Mouse (Mus musculus): ENCODE measurements around the gene Trim40. TPM values are rescaled to one million over a fixed set of nuclear protein-coding genes. Genes with fewer than 3 reads are reported as not detected.

Trim40 gene
- polyA plus RNA-seq, 1 experiment from 2014 or later: 2.3 TPM

GRCm38 (mm10) chr17:36869955-36870810 lies 19.7 kb downstream of the Trim40 start:
- no peak overlapping the region for H3K27ac ChIP-seq (ENCODE audit: low read length)
- no peaks in the 10 kb centered on the region for H3K36me3 ChIP-seq (ENCODE audit: control insufficient read depth, insufficient read depth, low read length)
- H3K4me2 ChIP-seq (ENCODE audit: low read depth, low read length): no peak overlapping the region
- peaks cover 4% of the 10 kb centered on the region; the same call in 1 of the 2 replicates for H3K27me3 ChIP-seq (replicated peaks; ENCODE audit: control insufficient read depth, insufficient read depth, low read length)
- no peak overlapping the region for H3K4me3 ChIP-seq (ENCODE audit: low read length)
- 0 out of 2 replicates have a peak overlapping the region, but pooled peaks have one; percentile 24 for H3K9ac ChIP-seq (ENCODE audit: low read depth, low read length)
- no peak for ATAC-seq
- WGBS: 68% methylated on average over 25 of the region's 25 CpGs
- 0 out of 2 replicates have a peak, but pooled peaks cover 4% of the 10 kb centered on the region for H3K4me1 ChIP-seq (ENCODE audit: control insufficient read depth, insufficient read depth, low read length)
- no peaks in the 10 kb centered on the region for H3K9me3 ChIP-seq (ENCODE audit: control insufficient read depth, low read length)

DNA sequence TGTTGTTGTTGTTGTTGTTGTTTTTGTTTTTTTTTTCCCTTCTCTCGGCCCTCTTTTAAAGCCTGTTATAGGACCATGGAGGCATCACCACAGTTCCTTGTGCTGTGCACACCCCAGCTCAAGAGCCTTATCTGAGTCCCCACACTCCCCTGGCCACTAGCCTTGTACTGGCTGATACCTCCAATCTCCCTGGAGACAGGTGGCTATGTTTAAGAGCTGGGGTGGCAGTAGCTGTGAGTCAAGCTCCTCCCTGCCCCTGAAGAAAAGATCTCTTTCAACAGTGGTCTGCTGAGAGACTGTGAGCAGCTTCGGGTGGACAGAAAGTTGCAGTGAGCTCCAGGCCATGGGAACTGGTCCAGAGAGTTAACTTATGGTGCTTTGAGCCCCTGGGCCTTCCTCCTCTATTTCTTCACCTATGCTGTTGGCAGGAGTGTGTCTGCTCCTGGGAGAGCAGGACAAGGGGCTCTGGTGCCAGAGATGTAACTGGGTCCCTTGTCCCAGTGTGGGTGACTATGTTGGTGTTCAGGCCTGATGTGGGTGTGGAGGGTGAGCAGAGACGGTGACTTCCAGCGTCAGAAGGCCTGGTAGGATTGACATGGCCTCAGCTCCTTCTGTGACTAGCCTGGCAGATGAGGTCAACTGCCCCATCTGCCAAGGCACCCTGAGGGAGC lies 20.5 kb downstream of the Trim40 start, which contains the start of gene Trim10:
Gene Trim10 (plus strand): TSS at position 291 of the 671 bp plus-strand sequence.
- Histone ChIP-seq H3K27me3 (replicated peaks; ENCODE audit: control insufficient read depth, insufficient read depth, low read length) (peaks cover 4% of the 10 kb centered on the region; the same call in 1 of the 2 replicates), H3K9me3 (ENCODE audit: control insufficient read depth, low read length) (no peaks in the 10 kb centered on the region), H3K27ac (ENCODE audit: low read length) (no peak within 1 kb of the TSS), H3K36me3 (ENCODE audit: control insufficient read depth, insufficient read depth, low read length) (no peaks in the 10 kb centered on the region), H3K4me3 (ENCODE audit: low read length) (no peak within 1 kb of the TSS), H3K4me2 (ENCODE audit: low read depth, low read length) (no peak within 1 kb of the TSS), H3K9ac (ENCODE audit: low read depth, low read length) (0 out of 2 replicates have a peak within 1 kb of the TSS, but pooled peaks have one; percentile 24), H3K4me1 (ENCODE audit: control insufficient read depth, insufficient read depth, low read length) (0 out of 2 replicates have a peak, but pooled peaks cover 4% of the 10 kb centered on the region)
- 71% methylated on average over 4 of the region's 4 CpGs for WGBS
- peak; percentile 55 for ATAC-seq

GRCm38 (mm10) chr17:36868836-36869235 lies 21.1 kb downstream of the Trim40 start:
- Histone ChIP-seq H3K36me3 (ENCODE audit: control insufficient read depth, insufficient read depth, low read length) (no peaks in the 10 kb centered on the region), H3K4me2 (ENCODE audit: low read depth, low read length) (no peak overlapping the region), H3K9ac (ENCODE audit: low read depth, low read length) (no peak overlapping the region), H3K4me1 (ENCODE audit: control insufficient read depth, insufficient read depth, low read length) (0 out of 2 replicates have a peak, but pooled peaks cover 4% of the 10 kb centered on the region), H3K4me3 (ENCODE audit: low read length) (no peak overlapping the region), H3K27me3 (replicated peaks; ENCODE audit: control insufficient read depth, insufficient read depth, low read length) (peaks cover 4% of the 10 kb centered on the region; the same call in 1 of the 2 replicates), H3K9me3 (ENCODE audit: control insufficient read depth, low read length) (no peaks in the 10 kb centered on the region), H3K27ac (ENCODE audit: low read length) (no peak overlapping the region)
- ATAC-seq: no peak
- WGBS: 83% methylated on average over 2 of the region's 2 CpGs

GRCm38 (mm10) chr17:36866719-36867527 lies 23.0 kb downstream of the Trim40 start, which contains the start of gene Trim15:
Gene Trim15 (minus strand): TSS chr17:36867210.
- H3K27ac ChIP-seq (ENCODE audit: low read length): peak within 1 kb of the TSS; percentile 85

DNA sequence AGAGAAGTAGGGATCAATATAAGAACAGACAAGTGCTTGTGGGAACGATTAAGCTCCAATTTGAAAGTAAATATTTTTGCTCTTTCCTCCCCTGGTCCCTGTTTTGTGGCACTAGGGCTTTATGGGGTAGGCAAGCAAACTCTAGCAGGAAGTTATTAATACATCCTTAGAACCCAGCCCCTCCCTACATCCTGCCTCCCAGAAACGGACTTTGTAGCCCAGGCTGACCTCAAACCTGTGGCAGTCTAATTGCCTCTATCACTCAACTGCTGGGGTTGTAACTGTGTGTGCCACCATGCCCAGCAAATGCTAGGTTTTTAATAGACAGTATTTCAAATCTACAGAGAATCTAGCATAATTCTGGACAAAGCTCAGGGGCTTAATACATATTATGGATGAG lies 28.2 kb downstream of the Trim40 start:
- no peaks in the 10 kb centered on the region for H3K9me3 ChIP-seq (ENCODE audit: control insufficient read depth, low read length)
- no peak overlapping the region for H3K9ac ChIP-seq (ENCODE audit: low read depth, low read length)
- peak; percentile 87 for ATAC-seq
- WGBS: 33% methylated on average over 2 of the region's 2 CpGs
- H3K36me3 ChIP-seq (ENCODE audit: control insufficient read depth, insufficient read depth, low read length): peaks cover 2% of the 10 kb centered on the region; the same call in 1 of the 2 replicates
- no peak overlapping the region for H3K4me2 ChIP-seq (ENCODE audit: low read depth, low read length)
- H3K27ac ChIP-seq (ENCODE audit: low read length): no peak overlapping the region
- 0 out of 2 replicates have a peak, but pooled peaks cover 9% of the 10 kb centered on the region for H3K4me1 ChIP-seq (ENCODE audit: control insufficient read depth, insufficient read depth, low read length)
- no peaks in the 10 kb centered on the region for H3K27me3 ChIP-seq (replicated peaks; ENCODE audit: control insufficient read depth, insufficient read depth, low read length)
- H3K4me3 ChIP-seq (ENCODE audit: low read length): no peak overlapping the region

More at GRCm38 (mm10) chr17:36866719-36867527, 23.0 kb downstream of the Trim40 start, which contains the start of gene Trim15:
- Histone ChIP-seq H3K27me3 (replicated peaks; ENCODE audit: control insufficient read depth, insufficient read depth, low read length) (peaks cover 4% of the 10 kb centered on the region; the same call in 1 of the 2 replicates), H3K4me1 (ENCODE audit: control insufficient read depth, insufficient read depth, low read length) (0 out of 2 replicates have a peak, but pooled peaks cover 4% of the 10 kb centered on the region), H3K4me3 (ENCODE audit: low read length) (peak within 1 kb of the TSS; percentile 50), H3K9me3 (ENCODE audit: control insufficient read depth, low read length) (no peaks in the 10 kb centered on the region), H3K9ac (ENCODE audit: low read depth, low read length) (peak within 1 kb of the TSS; percentile 72), H3K36me3 (ENCODE audit: control insufficient read depth, insufficient read depth, low read length) (no peaks in the 10 kb centered on the region), H3K4me2 (ENCODE audit: low read depth, low read length) (peak within 1 kb of the TSS; percentile 57)
- peak; percentile 97 for ATAC-seq
- WGBS: 8% methylated on average over 29 of the region's 29 CpGs

GRCm38 (mm10) chr17:36858181-36858580 lies 31.7 kb downstream of the Trim40 start:
- Histone ChIP-seq H3K36me3 (ENCODE audit: control insufficient read depth, insufficient read depth, low read length) (peaks cover 10% of the 10 kb centered on the region), H3K4me3 (ENCODE audit: low read length) (no peak overlapping the region), H3K27me3 (replicated peaks; ENCODE audit: control insufficient read depth, insufficient read depth, low read length) (no peaks in the 10 kb centered on the region), H3K4me1 (ENCODE audit: control insufficient read depth, insufficient read depth, low read length) (0 out of 2 replicates have a peak, but pooled peaks cover 7% of the 10 kb centered on the region), H3K9me3 (ENCODE audit: control insufficient read depth, low read length) (no peaks in the 10 kb centered on the region), H3K27ac (ENCODE audit: low read length) (no peak overlapping the region), H3K9ac (ENCODE audit: low read depth, low read length) (no peak overlapping the region), H3K4me2 (ENCODE audit: low read depth, low read length) (no peak overlapping the region)
- WGBS: 93% methylated on average over 3 of the region's 3 CpGs
- no peak for ATAC-seq

DNA sequence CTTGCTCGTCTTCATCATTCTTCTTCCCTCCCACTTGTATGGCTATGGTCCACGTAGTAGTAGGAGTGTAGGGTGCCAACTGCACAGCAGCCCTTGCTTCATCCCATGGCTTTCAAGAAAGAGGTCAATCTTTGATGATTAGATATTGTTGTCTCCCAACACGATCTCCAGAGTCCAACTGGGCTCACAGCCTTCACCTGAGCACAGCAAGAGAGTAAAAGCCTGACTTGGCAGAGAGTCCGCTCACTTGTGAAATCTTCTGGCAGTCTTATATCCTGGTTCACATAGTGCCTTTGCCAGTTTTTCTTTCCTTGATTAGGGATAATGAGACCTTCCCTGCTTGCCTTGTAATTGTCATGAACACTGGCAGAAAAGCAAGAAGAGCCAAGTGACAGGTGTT lies 33.7 kb downstream of the Trim40 start:
- Histone ChIP-seq H3K27ac (ENCODE audit: low read length) (no peak overlapping the region), H3K4me1 (ENCODE audit: control insufficient read depth, insufficient read depth, low read length) (peaks cover 8% of the 10 kb centered on the region), H3K36me3 (ENCODE audit: control insufficient read depth, insufficient read depth, low read length) (peaks cover 10% of the 10 kb centered on the region), H3K9ac (ENCODE audit: low read depth, low read length) (no peak overlapping the region), H3K4me3 (ENCODE audit: low read length) (no peak overlapping the region), H3K27me3 (replicated peaks; ENCODE audit: control insufficient read depth, insufficient read depth, low read length) (no peaks in the 10 kb centered on the region), H3K4me2 (ENCODE audit: low read depth, low read length) (no peak overlapping the region), H3K9me3 (ENCODE audit: control insufficient read depth, low read length) (no peaks in the 10 kb centered on the region)
- WGBS: 92% methylated on average over 4 of the region's 4 CpGs
- ATAC-seq: no peak

DNA sequence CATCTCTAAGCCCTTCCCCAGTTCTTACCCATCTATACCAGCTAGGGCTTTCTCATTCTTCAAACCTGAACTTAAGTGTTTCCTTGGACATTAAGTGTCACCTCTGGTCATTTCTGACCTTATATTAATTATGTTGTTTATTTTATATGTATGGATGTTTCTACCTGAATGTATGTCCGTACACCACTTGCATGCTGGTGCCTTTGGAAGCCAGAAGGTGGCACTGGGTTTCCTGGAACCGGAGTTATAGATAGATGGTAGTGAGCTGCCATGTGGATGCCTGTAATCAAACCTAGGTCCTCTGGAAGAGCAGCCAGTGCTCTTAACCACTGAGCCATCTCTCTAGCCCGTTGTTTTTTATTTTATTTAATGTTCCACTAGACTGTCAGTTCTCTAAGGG lies 34.4 kb downstream of the Trim40 start:
- Histone ChIP-seq H3K27me3 (replicated peaks; ENCODE audit: control insufficient read depth, insufficient read depth, low read length) (no peaks in the 10 kb centered on the region), H3K36me3 (ENCODE audit: control insufficient read depth, insufficient read depth, low read length) (peaks cover 10% of the 10 kb centered on the region), H3K4me3 (ENCODE audit: low read length) (no peak overlapping the region), H3K9ac (ENCODE audit: low read depth, low read length) (no peak overlapping the region), H3K4me2 (ENCODE audit: low read depth, low read length) (no peak overlapping the region), H3K27ac (ENCODE audit: low read length) (no peak overlapping the region), H3K9me3 (ENCODE audit: control insufficient read depth, low read length) (no peaks in the 10 kb centered on the region), H3K4me1 (ENCODE audit: control insufficient read depth, insufficient read depth, low read length) (peaks cover 12% of the 10 kb centered on the region)
- ATAC-seq: no peak
- 88% methylated on average over 3 of the region's 3 CpGs for WGBS

Measured in intestine, embryonic 16.5 days (tissue).